Mouse (Mus musculus) gastrocnemius, adult 8-10 months (tissue): ENCODE measurements around the gene Tm4sf19. TPM values are rescaled to one million over a fixed set of nuclear protein-coding genes. Genes with fewer than 3 reads are reported as not detected.

ENCODE experiments used
- DNase-seq, 2 experiments: peaks; one replicate each; pipeline ENCODE4 v3.0.0; 2022; ENCODE audit warnings: low spot score in 2 of 2
- total RNA-seq, 4 experiments: library from RNA; stranded (reverse); gene quantifications; 2 replicates each; pipeline ENCODE4 v1.2.4; 2022

Tm4sf19 gene
- total RNA-seq = not detected

DNA sequence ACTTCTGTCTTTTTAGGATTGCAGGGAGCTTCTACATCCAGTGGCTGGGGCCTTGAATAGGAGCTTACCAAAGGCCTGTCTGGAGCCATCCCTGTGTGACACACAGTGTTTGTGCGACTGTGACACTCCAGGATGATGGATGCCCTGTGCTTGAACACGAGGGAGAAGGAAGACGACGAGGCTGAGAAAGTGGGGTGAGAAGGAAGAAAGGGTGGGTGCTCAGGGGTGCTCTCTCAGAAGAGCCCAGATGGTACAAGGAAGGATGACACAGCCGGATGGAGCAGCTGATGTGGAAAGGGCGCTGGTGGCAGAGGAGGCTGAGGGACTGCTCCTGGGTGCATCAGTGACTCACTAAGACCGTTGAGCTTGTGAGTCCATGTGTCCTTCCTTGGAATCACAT lies at the start of gene Tm4sf19:
Tm4sf19 (plus strand) TSS at position 240 of the 400 bp plus-strand sequence.
- no peak for DNase-seq

- no peak for DNase-seq
These were observed 49.5 kb upstream of the Tm4sf19 start for GRCm38 (mm10) chr16:32350776-32351175.

GRCm38 (mm10) chr16:32363530-32363929 lies 36.8 kb upstream of the Tm4sf19 start:
- DNase-seq = no peak

DNA sequence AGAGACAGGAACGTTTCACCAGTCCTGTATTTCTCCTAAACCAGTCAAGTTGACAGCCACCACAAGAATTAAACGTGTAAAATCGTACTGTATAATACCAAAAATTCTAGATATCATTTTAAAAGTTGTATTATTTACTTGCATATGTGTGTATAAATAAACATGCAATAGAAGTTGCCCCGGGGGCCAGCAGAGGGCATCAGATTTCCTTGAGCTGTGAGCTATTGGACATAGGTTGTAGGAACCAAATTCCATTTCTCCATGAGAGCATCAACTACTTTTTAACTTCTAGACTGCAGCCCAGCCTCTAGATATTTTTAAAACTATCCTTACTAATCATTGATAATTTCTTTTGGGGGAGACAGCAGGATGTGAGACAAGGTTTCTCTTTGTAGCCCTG lies 29.0 kb upstream of the Tm4sf19 start:
- peak; percentile 9 to 15 for DNase-seq

DNA sequence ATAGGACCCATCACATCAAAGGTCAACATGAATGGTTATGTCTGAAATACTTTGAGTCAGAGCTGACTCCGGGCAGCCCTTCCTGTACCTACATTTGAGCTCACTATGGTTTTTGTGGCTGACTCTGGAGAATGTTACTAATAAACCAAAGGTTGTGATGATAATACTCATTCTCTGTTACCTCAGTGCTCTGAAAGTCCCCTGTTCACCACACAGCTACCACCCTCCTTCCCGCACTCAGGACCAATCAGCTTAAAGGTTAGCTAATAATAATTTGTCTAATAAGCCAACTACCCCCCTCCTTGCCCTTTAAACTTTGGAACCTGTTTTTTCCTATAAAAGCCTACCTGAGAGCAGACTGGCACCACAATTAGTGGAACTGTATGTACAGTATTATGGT lies 20.7 kb upstream of the Tm4sf19 start:
- no peak for DNase-seq

DNA sequence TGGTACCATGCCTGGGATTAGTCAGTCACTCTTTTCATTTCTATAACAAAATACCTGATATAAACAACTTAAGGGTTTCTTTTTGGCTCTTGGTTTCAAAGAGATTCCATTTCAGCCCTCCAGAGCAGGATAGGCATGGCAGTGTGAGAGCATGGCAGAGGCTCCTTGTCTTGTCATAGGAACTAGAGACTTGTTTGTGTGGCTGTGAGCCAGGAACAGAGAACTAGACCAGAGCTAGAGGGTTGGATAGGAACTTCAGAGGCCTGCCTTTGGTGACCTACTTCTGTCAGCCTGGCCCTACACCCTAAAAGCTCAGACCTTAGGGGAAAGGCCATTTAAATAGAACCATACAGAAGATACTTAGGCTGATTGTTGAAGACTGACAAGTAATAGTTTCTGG lies 17.4 kb upstream of the Tm4sf19 start:
- DNase-seq = peak in 1 of 2 experiments; percentile 6

DNA sequence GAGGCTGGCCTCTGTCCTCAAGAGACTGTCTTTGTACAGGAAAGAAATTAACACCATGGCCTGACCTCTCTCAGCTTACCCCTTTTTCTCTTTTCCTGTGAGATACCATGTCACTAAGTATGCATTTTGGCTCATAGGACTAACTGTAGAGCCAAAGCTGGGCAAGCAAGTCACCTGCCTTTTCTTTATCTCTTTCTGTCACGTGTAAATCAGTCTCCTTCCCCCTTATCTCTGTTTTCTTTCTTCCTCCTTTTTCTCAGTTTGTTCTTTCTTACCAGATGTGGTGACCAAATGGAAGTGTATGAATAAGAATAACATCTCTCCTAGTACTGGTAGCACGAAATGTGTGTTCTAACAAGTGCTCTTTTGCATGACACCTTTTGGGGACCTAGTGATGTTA lies 15.4 kb upstream of the Tm4sf19 start:
- no peak for DNase-seq

- DNase-seq = no peak
These were observed 13.5 kb upstream of the Tm4sf19 start for GRCm38 (mm10) chr16:32386826-32387225.

GRCm38 (mm10) chr16:32389049-32389448 lies 11.3 kb upstream of the Tm4sf19 start:
- DNase-seq = no peak

GRCm38 (mm10) chr16:32389841-32390240 lies 10.5 kb upstream of the Tm4sf19 start:
- DNase-seq = no peak

DNA sequence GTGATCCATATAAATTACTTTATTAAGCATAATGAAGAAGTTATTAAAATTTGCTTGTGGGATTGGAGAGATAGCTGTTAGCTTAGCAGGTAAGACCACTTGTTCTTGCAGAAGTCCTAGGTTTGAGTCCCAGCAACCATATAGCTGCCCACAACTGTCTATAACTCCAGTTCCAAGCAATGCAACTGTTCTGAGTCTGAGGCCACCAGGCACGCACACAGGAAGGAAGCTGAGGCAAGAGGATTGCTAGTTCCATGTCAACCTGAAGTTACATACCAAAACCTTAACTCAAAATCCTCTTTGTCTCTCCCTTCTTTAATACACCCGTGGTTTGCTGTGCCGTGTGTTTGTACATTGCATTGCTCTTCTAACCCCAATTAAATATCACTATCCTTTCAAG lies 9.4 kb upstream of the Tm4sf19 start:
- DNase-seq = no peak

GRCm38 (mm10) chr16:32395679-32396540 lies 4.4 kb upstream of the Tm4sf19 start:
- DNase-seq = no peak

- DNase-seq = no peak
These were observed 3.8 kb upstream of the Tm4sf19 start for GRCm38 (mm10) chr16:32396541-32396835.

- no peak for DNase-seq
These were observed 2.1 kb upstream of the Tm4sf19 start for GRCm38 (mm10) chr16:32398206-32398605.

GRCm38 (mm10) chr16:32401335-32401965 lies 1.1 kb downstream of the Tm4sf19 start:
- no peak for DNase-seq

DNA sequence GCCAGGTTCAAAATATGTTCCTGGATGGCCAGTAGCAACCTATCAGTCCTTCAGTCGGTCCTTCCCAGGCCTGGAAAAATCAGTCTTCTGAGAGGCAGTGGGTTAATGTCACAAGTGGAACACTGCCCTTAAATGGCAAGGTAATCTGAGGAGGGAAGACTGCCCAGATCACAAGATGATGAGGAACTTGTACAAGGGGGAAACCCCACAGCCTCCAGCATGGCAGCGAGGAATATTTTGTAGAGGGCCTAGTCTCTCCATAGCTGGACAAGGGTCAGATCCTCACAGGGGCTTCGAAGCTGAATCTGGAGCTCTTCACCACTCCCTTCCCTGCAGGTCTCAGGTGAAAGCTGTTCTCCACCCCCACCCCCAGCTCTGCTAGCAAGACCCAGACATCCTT lies 2.5 kb downstream of the Tm4sf19 start:
- DNase-seq = no peak

DNA sequence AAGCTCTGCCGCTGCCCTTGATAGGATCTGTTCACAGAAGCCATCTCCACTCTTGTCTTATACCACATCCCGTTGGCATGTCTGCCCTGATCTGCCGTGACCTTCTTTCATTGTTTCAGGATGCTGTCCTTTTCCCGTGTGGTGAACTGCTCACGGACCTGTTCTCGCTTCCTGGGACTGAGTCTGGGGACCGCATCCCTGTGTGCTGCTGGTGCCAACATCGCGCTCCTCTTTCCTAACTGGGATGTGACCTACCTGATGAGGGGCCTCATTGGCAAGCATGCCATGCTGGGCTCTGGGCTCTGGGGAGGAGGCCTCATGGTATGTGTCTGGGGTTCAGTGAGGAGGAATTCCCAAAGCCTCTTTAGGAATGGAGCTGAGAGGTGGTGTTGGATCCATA lies 5.4 kb downstream of the Tm4sf19 start:
- no peak for DNase-seq

- DNase-seq = no peak
These were observed 6.4 kb downstream of the Tm4sf19 start for GRCm38 (mm10) chr16:32406671-32407070.

DNA sequence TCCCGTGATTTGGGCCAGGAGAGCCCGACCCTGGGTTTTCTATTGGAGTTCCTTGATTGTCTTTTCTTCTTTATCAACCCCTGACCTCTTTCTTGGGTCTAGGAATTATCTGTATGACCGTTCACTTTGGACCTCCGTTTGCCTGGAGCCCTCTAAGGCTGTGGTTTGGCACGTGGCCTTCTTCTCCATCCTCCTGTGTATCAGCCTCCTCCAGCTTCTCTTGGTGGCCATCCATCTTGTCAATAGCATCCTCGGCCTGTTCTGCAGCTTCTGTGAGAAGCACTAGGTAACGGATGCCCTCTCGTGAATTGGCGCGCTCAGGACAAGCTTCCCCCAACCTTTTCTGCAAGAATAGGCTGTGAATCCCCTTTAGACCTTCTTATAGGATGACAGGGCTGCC lies 7.4 kb downstream of the Tm4sf19 start:
- no peak for DNase-seq

GRCm38 (mm10) chr16:32417457-32417856 lies 17.2 kb downstream of the Tm4sf19 start:
- DNase-seq = no peak

DNA sequence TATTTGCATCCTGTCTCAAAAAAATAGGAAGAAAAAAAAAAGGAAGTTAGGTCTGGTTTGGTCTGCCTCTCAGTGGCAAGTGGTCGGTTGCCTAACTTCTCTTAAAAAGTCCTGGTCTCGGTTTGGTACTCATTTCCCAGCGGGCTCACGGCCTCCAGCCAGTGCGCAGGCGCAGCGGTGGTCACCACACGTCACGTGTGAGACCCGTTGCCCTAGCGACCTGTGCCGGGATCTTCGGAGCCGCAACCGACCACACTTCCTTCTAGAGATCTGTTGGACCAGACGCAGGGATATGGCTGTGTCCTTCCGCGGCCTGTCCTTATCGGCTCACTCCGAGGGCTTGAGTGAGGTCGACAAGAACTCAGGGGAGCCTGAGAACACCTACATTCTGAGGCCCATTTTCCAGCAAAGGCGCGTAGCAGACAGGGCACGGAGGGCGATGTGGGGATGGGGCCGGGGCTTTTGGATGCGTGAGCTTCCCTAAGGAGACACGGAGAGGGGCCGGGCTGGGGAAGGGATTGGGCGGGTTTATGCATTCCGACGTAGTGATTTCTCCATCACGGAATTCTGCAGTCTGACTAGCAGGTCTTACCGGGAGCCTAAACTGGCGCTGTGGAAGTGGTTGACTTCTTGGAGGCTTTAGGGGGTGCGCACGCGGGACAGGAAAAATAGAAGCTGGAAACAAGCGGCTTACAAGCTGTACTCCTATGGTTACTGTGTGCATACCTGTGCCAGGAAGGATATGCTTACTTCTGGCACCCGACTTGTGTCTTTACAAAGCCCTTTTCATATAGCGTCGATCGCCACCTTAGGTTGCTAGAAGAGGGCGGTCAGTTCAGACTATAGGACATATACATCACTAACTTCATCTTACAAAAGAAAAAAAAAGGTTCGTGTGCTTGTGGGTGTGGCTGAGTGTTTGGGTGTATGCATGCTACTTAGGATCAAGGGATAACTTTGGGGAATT lies 19.5 kb downstream of the Tm4sf19 start, which contains the start of gene Tctex1d2:
Tctex1d2 (plus strand) TSS at position 186 of the 967 bp plus-strand sequence.
- DNase-seq = peak; percentile 87 to 94

- no peak for DNase-seq
These were observed 27.2 kb downstream of the Tm4sf19 start for GRCm38 (mm10) chr16:32427506-32427905.
